Mouse (Mus musculus): ENCODE data around the gene Rnf150.
A peak's percentile ranks its signal among the peaks of the same experiment; 100 is the strongest.

The Rnf150 gene

GRCm38 (mm10) chr8:82943223-82944006 lies 80.3 kb downstream of the Rnf150 start:
- DNase-seq, result no peak

DNA sequence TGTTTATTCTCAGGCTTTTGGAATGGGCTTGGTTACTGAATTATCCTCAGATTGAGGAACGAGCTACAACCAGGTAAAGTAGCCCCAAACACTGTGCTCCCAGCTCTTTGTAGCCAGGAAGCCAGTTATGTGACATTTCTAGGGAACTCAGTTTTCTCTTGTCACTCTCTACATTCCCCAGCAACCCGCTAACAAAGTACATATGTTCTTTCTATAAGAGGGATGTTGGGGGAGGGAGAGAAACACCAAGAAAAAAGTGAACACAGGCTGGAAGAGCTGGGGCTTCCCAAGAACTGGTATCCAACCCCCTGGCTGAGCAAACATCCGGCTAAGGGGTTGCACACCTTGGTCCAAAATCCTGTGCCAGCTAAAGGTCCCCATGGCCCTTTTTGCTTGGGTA lies 82.7 kb downstream of the Rnf150 start:
- no peak for DNase-seq

DNA sequence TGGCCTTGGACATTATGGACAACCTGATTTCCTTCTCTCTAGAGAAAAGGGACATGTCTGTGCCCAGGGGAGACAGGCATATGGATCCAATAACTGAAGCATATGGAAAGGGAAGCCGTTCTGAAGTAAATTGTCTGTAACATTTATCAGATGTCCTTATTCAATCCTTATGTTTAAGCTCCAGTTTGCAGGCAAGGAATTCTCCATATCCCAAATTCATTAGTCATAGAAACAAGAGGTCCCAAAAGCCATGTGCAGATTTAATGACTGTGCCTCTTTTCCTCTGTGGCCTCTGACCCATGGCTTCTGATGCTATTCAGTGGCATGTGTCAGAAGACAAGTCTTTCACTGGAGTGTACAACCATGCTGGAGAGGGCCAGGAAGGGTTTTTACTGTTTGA lies 83.5 kb downstream of the Rnf150 start:
- DNase-seq, result no peak

- no peak for DNase-seq
Measured at GRCm38 (mm10) chr8:82955162-82955754, 92.1 kb downstream of the Rnf150 start.

DNA sequence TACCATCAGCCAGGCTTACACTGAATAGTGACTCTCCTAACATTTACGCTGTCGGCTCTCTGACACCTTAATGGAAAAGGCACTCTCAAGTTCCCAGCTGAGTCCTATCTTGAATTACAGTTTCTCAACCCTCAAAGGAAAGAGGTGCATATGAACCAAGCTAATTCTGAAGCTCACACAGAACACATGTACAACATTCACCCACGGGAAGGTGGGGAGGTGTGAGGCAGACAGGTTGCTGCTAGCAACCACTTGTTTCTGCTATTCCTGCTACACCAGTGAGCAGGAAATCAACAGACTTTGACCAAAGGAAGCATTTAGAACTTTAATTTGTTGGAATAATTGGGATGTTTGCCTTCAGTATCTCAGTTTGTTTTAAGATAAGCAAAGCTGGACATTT lies 96.3 kb downstream of the Rnf150 start:
- DNase-seq, result no peak

DNA sequence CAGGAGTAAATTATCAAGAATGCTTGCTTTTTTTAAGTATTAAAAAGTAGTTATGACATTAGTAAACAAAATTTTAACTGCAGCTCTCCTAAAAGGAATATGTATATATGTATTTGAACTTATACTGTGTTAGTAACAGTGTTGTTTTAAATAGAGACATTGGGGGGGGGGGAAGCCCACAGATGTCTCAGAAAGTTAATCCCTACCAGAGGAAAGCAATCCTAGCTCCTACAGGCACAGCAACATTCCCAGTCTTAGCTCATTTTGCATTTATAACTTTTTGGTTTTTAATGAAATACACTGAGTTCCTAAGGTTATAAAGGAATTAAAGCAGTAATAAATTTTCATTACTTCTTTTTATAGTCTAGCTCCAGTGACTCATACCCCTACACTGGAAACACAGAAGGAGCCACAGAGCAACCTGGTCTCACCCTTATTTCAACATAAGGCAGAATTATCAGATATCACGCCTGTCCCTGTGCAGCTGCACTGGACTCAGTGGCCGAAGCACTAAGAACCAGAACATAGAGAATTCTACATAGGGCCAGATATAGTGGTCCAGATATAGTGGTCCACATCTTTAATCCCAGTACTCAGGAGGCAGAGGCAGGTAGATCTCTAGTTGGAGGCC lies 96.9 kb downstream of the Rnf150 start:
- no peak for DNase-seq

DNA sequence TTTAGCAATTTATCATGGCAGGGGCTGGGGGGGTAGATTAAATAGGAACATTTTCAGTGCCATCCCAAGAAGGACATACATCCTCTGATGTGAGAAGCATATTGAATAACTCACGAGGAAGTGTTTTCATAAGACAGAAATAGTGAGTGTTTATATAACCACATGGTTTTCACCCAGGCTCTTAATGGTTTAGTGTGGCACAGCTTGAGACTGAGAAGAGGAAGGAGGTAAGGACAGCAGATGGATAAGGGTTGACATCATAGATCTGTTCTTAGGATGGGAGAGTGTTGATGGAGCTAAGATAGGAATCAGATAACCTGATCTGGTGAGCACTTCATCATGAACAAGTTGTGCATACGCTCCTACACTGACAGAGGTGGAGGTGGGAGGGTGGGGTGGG lies 101.4 kb downstream of the Rnf150 start:
- DNase-seq, result no peak

DNA sequence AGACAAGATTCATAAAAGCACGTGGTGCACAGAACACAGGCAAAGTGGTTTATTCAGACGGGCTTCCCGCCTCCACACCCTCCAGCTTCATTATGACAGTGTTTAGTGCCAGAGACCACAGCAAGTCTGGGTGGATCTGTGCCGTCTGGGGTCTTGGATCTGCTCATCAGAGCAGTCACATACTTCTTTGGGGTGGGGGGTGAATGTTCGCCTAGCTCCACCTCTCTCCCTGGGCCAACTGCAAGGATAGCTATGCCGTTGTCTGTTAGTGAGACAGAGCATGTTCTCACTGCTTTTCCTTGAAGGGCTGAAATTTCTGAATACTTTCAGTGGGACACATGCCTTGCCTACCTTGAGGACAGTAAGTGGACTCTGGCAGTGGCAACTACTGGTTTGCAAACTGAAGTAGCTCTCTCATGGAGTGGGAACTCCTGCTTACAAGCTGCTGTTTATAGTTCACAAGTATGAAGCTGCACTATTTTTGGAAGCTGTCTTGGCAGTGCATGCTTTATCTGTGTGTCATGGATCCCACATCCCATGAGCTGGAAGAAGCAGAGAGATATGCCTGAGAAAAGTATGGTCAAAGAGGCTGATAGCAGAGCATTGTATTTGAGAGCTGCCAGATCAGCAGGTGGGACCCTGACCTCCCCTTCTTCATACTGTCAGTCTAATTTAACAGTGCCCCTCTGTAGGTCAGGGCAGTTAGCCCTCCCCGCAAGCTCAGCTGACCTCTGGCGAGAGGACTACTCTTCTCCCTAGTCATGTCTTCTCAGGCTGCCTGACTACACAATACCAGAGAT lies 104.9 kb downstream of the Rnf150 start:
- peak in 1 of 2 experiments; percentile 18 for DNase-seq

GRCm38 (mm10) chr8:82969967-82970366 lies 106.8 kb downstream of the Rnf150 start:
- peak; percentile 14 to 24 for DNase-seq

DNA sequence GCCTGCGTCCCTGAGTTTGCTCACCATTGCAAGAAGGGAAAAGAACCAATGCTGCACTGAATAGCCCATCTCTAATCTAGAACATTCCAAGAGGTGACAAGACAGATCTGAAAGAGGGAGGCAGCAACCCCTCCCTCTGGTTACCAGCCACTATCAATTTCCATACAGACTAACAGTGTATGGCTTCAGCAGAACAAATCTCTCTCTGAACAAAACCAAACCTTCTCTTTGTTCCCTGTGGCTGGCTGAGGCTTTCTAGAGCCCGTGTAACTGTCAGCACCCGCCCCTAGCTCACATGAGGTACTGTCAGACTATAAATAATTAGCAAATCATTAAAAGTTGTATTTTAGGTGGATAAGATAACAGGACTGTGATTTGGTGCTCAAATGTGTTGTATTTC lies 109.7 kb downstream of the Rnf150 start:
- no peak for DNase-seq

DNA sequence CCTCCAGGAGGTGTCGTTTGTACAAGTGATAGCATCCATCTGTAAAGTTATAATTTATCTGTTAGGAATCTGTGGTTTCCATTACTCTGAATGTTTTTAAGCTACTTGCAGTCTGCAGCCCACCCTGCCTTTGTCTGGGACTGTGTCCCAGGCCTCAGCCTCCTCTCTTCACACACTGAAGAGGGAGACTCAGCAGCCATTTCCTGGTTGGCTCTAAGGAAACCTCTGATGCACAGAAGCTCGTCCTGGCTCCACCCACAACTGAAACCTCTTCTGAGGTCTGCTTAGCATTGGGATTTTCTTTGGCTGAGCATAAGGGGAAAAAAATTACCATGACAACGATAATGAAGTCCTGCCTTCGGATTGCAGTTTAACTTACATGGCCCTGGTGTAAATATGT lies 110.2 kb downstream of the Rnf150 start:
- no peak for DNase-seq

GRCm38 (mm10) chr8:82981244-82981855 lies 118.2 kb downstream of the Rnf150 start:
- DNase-seq, result no peak

GRCm38 (mm10) chr8:82982873-82983272 lies 119.7 kb downstream of the Rnf150 start:
- peak in 1 of 2 experiments; percentile 30 for DNase-seq

GRCm38 (mm10) chr8:82983301-82983700 lies 120.1 kb downstream of the Rnf150 start:
- DNase-seq, result peak; percentile 11 to 20

DNA sequence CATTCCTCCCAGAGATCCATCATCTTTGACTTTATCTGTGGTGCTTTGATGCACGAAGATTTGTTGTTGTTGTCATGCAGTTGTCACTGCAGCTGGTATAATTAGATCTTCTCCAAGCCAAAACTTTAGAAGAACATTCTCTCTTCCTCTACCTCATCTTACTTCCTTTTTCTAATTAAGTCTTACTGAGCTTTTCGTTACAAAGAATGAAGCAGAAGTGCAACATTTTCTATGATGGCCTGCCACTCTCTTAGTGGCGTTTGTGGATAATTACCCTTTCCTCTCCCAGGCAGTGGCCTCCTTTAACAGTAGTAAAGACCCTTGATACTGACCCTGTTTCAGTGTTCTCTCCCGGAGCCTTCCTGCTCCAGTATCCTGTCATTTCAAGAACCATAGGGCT lies 128.9 kb downstream of the Rnf150 start:
- no peak for DNase-seq

DNA sequence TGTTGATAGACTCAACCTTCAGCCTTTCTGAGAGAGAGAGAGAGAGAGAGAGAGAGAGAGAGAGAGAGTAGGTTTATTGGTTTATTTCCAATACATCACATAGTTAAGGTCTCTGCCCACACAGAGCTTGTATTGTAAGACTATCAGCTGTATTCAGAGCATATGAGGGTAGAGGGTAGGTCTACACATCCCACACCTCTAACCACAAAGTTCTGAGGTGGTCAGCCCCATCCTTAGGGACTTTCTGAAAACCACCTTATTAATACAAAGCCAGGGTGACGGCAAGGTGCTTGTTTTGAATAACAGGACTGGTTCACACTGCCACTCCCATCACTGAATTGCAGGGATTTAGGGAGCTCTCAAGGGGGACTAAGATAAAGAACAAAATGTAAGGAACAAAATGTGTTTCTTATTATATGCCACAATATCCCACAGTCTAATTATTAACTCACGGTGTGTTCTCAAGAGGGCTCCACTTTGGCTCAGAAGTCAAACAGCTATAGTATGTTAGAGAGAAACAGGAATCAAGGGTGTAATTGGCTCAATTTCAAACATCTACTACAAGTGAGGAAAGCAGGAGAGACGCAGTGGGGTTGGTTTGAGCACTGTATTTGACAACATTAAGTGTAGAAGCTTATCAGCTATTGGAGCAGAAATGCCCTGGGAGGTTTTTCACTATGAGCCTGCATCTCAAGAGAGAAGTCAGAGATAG lies 132.7 kb downstream of the Rnf150 start:
- DNase-seq, result peak in 1 of 2 experiments; percentile 34

- no peak for DNase-seq
Measured at GRCm38 (mm10) chr8:82996843-82997242, 133.7 kb downstream of the Rnf150 start.

DNA sequence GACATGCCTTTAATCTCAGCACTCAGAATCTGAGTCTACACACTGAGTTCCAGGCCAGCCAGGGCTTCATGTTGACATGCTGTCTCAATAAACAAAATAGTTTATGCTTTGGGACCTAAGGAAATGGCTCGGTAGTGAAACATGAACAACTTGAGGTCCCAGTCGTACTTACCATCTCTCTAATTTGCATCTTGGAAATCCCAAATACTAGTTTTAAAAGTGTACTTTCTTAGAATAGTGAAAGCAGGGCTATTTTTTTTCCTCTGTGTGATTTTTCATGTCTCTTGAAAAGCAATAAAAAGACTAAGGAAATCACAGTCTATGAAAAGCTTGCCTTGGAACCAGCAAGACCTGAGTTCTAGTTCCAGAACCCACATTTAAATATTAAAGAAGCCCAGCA lies 135.6 kb downstream of the Rnf150 start:
- no peak for DNase-seq

DNA sequence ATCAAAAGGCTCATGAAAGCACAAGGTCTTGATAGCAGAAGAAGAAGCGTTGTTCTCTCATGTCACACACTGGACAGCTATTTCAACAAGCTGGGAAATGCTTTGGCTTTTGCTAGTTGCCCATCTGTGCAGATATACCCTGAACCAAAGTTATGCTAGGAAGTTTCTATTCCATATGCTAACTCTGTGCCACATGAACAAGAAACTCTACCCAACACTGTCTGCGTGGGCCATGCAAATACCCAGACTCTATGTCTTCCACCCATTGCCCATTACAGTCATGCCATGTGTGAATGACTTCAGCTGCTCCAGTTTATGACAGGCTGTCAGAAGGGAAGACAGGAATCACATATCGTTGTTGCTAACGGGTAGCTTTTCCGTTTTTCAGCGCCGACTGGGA lies 140.0 kb downstream of the Rnf150 start:
- no peak for DNase-seq

- no peak for DNase-seq
Measured at GRCm38 (mm10) chr8:83009481-83009880, 146.3 kb downstream of the Rnf150 start.

DNA sequence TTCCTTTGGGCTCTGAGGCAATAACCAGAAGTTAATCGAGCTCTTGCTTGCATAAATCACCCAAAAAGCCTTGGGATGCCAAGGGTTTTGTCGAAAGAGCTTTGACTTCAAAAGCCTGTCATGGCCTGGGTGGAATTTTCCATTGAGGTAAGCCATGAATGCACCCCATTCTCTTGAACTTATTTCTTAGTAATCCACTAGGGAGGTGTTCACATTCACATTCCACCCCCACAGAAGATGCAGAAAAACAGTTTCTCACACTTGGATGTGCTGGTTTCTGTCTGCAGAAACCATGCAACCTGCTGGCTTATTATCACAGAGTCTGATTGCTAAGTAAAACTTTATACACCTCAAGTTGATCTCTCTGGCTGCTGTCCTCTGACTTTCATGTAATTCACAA lies 148.1 kb downstream of the Rnf150 start:
- DNase-seq, result no peak

DNA sequence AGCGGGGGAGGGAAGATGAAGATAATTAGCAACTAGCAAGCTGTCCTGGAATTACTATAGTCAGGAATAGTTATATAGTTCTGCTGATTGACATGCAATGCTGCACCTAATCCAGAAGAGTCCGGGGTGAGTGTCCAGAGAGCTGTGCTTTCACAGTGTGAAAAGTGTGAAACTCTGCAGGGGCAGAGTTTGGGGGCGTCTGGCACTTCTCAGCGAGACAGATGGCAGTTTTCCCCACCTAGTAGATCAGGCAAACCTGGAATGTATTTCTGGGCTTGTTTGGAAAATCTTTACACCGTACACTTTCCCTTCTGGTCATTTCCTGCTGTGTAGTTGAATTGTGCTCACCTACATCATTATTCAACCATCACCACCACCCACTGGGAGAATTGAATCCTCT lies 148.6 kb downstream of the Rnf150 start:
- DNase-seq, result no peak
